Mouse (Mus musculus): ENCODE data around the gene Epc2. TPM values are rescaled to one million over a fixed set of nuclear protein-coding genes. Genes with fewer than 3 reads are reported as not detected.

Epc2 gene
- 10 to 100 TPM in 1 of 3 experiments, 1 to 10 TPM in 2; 6.4 to 11.9 (median 8.4) TPM for polyA plus RNA-seq (2017; shearing (Covaris generic))

GRCm38 (mm10) chr2:49450931-49451636 lies at the start of gene Epc2:
Gene Epc2, plus strand, starts transcription at chr2:49451486.
- ATAC-seq, result peak; percentile 7

DNA sequence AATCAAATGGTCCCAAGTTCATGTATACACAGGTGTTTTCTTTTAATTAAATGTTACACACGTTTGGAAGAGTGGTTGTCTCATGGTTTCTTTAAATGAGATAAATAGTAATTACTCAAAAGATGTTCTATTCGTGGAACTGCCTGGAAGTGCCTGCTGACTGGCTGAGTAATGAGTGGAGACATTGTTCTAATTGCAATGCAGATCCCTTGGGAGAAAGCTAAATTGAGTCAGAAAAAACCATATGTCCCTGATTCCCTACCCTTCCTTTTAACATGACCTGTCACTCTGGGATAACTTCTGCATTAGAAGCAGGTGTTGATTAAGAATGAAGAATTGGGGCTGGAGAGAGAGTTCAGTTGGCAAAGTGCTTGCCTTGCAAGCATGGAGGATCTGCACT lies 45.3 kb upstream of the Epc2 start:
- no peak for ATAC-seq

DNA sequence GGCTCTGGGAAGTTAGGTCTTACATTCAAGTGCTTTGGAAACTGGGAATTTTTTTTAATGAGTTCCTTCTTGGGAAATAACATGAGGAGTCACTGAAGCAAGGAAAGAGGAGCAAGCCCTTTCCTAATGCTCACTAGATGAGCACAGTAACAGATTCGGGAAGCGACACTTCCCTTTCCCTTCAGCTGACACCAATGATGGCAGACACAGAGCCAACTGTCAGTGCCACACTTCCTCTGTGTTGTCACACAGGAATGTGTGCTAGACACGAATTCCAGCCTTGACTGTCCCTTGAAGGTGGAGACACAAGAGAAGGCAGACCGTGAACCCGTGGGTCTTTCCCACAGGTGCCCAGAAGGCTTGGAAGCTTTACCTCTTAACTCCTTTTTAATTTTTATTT lies 39.6 kb upstream of the Epc2 start:
- ATAC-seq, result no peak

- no peak for ATAC-seq
These were observed 38.7 kb upstream of the Epc2 start for GRCm38 (mm10) chr2:49412576-49412975.

GRCm38 (mm10) chr2:49415868-49416267 lies 35.4 kb upstream of the Epc2 start:
- no peak for ATAC-seq

GRCm38 (mm10) chr2:49417018-49417604 lies 34.2 kb upstream of the Epc2 start:
- peak; percentile 75 for ATAC-seq

- no peak for ATAC-seq
These were observed 30.9 kb upstream of the Epc2 start for GRCm38 (mm10) chr2:49420396-49420795.

DNA sequence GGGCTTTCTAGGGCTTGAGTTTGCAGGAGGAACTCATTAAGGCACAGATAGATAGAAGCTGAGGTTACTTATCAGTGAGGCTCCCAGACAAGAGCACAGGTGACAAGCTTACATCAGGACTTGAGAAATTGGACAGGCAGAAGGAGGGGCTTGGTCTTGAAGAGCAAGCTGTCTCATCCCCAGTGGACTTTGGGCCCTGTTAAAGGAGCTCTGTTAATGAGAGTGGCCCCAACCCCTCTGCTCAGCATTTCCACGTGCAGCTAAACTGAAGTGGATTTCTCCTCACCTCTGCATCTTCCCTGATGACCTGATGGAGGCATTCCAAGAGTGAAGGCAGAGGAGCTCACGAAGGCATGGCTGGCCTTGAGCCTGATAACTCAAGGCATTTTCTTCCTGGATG lies 27.4 kb upstream of the Epc2 start:
- no peak for ATAC-seq

- no peak for ATAC-seq
These were observed 26.5 kb upstream of the Epc2 start for GRCm38 (mm10) chr2:49424788-49425187.

DNA sequence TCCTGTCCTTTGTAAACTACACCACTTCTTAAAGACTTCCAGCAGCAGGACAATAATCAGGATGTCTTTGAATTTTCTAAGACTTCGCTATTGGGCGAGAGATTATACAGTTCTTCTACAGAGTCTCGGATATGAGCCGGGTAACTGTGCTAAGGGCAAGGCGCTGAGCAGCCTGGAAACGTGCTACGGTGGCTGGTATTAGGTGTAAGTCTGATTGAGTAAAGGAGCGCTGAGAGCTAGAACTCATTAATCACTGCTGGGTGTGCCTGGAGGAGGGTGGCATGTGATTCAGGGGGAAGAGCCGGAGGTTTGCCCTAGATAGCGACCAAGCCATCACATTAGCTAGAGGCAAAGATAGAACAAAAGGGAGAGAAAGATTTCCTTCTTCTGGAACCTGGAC lies 25.1 kb upstream of the Epc2 start:
- no peak for ATAC-seq

- no peak for ATAC-seq
These were observed 20.3 kb upstream of the Epc2 start for GRCm38 (mm10) chr2:49431015-49431414.

DNA sequence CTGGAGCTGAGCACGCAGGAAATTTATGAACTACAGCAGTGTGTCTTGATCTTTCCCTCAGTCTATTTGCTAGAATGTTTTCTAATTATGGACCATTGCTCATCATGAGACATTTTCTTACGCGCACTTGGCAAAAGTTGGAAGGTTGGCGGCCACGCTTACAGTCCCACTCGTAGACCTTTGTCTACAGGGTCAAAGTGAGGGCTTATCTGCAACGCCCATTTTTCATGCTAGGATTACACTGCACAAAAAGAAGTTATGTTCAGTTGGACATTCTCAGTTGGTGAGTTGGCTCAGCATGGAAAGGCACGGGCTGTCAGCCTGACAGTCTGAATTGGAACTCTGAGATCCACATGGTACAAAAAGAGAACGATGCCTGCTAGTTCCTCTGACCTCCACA lies 18.1 kb upstream of the Epc2 start:
- no peak for ATAC-seq

- no peak for ATAC-seq
These were observed 5.0 kb upstream of the Epc2 start for GRCm38 (mm10) chr2:49446238-49446637.

- ATAC-seq, result no peak
These were observed 3.5 kb upstream of the Epc2 start for GRCm38 (mm10) chr2:49447586-49448475.

GRCm38 (mm10) chr2:49450467-49450866 lies 819 bp upstream of the Epc2 start:
- no peak for ATAC-seq

DNA sequence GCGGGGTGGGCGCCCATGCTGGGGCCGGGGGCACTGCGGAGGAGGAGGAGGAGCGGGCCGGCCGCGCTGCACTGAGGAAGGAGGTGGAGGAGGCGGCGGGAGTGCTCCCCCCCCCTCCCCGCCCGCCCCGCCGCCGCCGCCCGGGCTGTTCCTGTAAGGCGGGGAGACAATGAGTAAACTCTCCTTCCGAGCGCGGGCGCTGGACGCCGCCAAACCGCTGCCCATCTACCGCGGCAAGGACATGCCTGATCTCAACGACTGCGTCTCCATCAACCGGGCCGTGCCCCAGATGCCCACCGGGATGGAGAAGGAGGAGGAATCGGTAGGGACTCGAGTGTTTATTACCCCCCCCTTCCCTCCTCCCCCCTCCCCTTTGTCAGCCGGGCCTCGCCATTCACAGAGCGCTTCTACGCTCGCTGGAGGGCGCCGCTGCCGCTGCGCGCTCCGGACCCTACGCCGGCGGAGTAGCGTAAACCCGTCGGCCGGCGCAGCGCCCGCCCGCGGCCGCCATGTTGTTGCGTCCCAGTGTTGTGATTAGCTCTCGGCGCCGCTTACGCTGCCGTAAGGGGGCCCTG lies 438 bp downstream of the Epc2 start:
- peak; percentile 74 for ATAC-seq

- peak; percentile 78 for ATAC-seq
These were observed 1.3 kb downstream of the Epc2 start for GRCm38 (mm10) chr2:49452451-49453081.

GRCm38 (mm10) chr2:49457797-49458196 lies 6.5 kb downstream of the Epc2 start:
- ATAC-seq, result no peak

- no peak for ATAC-seq
These were observed 14.5 kb downstream of the Epc2 start for GRCm38 (mm10) chr2:49465672-49466222.

- ATAC-seq, result no peak
These were observed 15.8 kb downstream of the Epc2 start for GRCm38 (mm10) chr2:49467038-49467437.

DNA sequence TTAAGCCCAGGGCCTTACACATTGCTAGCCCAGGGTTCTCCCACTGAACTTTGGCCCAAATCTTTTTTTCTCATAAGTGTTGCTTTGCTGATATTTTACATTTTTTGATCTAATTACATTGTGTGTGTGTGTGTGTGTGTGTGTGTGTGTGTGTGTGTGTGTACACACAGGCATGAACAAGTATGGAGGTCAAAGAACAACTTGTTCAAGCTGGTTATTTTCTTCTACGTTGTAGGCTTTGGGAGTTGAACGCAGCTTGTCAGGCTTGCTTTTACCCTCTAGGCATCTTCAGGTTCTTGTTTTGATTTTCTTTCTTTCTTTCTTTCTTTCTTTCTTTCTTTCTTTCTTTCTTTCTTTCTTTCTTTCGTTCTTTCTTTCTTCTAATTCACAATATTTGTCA lies 19.9 kb downstream of the Epc2 start:
- no peak for ATAC-seq

DNA sequence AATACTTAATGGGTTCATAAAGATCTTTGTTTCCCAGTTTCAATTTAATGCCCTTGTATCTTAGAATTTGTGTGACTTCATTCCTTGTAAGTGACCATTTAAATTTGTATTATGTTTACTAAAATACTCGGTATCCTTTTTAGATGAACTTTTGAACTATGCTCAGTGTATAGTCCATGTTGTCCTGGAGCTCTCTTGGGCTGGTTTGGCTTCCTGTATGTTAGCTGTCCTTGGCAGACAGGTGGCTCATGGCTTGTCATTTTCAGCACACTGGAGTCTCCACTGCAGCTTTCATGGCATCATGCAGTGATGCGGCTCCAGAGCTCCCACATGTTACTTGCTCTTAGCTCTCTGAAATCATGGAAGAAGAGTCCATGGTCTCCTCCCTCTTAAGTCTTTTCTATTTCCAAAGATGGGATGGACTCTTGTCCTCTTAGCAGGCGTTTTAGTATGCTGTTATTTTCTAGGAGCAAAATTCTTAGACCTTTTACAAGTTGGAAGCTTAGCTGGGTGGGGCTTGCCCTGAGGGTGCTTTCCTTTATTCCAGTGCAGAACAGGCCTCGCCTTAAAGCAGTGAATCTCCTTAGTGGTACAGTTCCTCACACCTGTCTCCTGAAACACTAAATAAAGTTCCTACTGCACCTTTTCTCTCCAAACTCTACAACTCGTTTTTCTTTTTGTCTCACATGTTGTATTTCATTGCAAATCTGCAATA lies 20.5 kb downstream of the Epc2 start:
- ATAC-seq, result no peak

Data from inflammation-experienced regulatory T-cells, adult 6 months (primary cell).